Mouse (Mus musculus) cortical plate, adult 2 months (tissue): ENCODE measurements around the gene Dnajc6. TPM values are rescaled to one million over a fixed set of nuclear protein-coding genes. Genes with fewer than 3 reads are reported as not detected.

Source experiments
- H3K27ac ChIP-seq: fragments of 200-500 bp; 2 replicates; pipeline ENCODE4 v1.5.1; 2012; ENCODE audit warnings: low read length, control low read depth, inconsistent platforms; ENCODE audit not compliant: insufficient read depth
- H3K4me1 ChIP-seq: fragments of 200-500 bp; 2 replicates; pipeline ENCODE4 v1.6.1; 2011; ENCODE audit warnings: low read length; ENCODE audit not compliant: control insufficient read depth, insufficient read depth
- H3K4me3 ChIP-seq: fragments of 200-500 bp; 2 replicates; pipeline ENCODE4 v1.5.1; 2011; ENCODE audit warnings: mild to moderate bottlenecking, low read length, control low read depth; ENCODE audit not compliant: insufficient read depth
- CTCF ChIP-seq: fragments of 200-500 bp; IDR thresholded peaks from 2 replicates; pipeline ENCODE4 v1.5.1; 2011; ENCODE audit warnings: mild to moderate bottlenecking, control low read depth, low read length; ENCODE audit not compliant: insufficient read depth; ENCODE audit errors: extremely low read depth
- POLR2A ChIP-seq: fragments of 200-500 bp; IDR thresholded peaks from 2 replicates; pipeline ENCODE4 v1.6.1; 2011; ENCODE audit warnings: mild to moderate bottlenecking, low read length, control low read depth; ENCODE audit not compliant: insufficient read depth; ENCODE audit errors: extremely low read depth
- polyA plus RNA-seq: library from polyadenylated mRNA; depleted of rRNA; stranded (reverse); fragments of >200 nt; gene quantifications from 2 replicates; pipeline ENCODE4 v1.2.3, GENCODE M21; 2012; rRNA removed

The Dnajc6 gene
- polyA plus RNA-seq, result 144 and 145 TPM in 2 replicates

DNA sequence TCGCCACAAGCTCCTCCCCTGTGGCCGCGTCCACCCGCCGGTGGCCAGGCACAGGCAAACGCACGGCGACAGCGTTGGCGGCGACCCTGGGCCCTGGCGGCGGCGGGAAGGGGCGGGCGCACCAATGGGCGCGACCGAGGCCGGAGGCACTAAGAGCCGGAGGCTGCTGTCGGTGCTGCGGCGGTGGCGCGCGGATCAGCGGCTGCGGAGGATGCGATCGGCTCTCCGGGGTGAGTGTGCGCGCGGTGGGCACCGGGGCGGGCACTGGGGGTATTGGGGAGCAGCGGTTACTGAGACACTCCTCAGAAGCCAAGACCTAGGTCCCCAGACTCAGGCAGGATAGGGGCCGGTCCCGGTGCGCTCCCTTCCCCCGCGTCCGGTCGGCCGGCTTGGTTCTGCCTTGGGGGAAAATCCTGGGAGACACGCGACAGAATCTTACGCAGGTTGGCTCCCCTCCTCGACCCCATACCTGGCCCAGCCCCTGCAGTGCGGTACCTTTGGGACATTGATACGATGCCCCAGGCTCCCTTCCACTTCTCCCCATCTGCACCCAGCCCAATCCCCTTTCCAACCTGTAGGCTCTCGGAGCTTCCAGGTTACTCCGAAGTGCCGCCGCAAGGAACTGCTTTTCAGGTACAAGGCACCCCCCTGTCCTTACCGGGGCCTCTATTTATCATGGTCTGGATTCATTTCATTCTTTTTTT is at the start of gene Dnajc6:
Gene Dnajc6, plus strand, starts transcription at position 115 of the 704 bp plus-strand sequence.
- Histone ChIP-seq H3K4me3 (peak within 1 kb of the TSS; percentile 59), H3K4me1 (no peaks in the 10 kb centered on the region), H3K27ac (no peak within 1 kb of the TSS)
- TF ChIP-seq POLR2A, result no peak
- TF ChIP-seq CTCF, result no peak

- no peak overlapping the region for H3K4me3 ChIP-seq
- H3K27ac ChIP-seq, result no peak overlapping the region
- H3K4me1 ChIP-seq, result peaks cover 5% of the 10 kb centered on the region
- no peak for TF ChIP-seq CTCF
- no peak for TF ChIP-seq POLR2A
Measured at GRCm38 (mm10) chr4:101448701-101449100, 47.7 kb upstream of the Dnajc6 start.

GRCm38 (mm10) chr4:101449344-101449743 is 47.1 kb upstream of the Dnajc6 start:
- Histone ChIP-seq H3K4me1 (peaks cover 5% of the 10 kb centered on the region), H3K27ac (no peak overlapping the region), H3K4me3 (no peak overlapping the region)
- no peak for TF ChIP-seq POLR2A
- TF ChIP-seq CTCF, result no peak

- no peak overlapping the region for H3K4me3 ChIP-seq
- TF ChIP-seq CTCF, result no peak
- peaks cover 5% of the 10 kb centered on the region for H3K4me1 ChIP-seq
- peak overlapping the region; percentile 63; the same call in 1 of the 2 replicates for H3K27ac ChIP-seq
Measured at GRCm38 (mm10) chr4:101450150-101450780, 46.2 kb upstream of the Dnajc6 start.

GRCm38 (mm10) chr4:101451089-101451488 is 45.4 kb upstream of the Dnajc6 start:
- Histone ChIP-seq H3K4me3 (no peak overlapping the region), H3K27ac (no peak overlapping the region), H3K4me1 (peaks cover 5% of the 10 kb centered on the region)
- TF ChIP-seq POLR2A, result no peak
- TF ChIP-seq CTCF, result no peak

GRCm38 (mm10) chr4:101452829-101453228 is 43.6 kb upstream of the Dnajc6 start:
- no peak for TF ChIP-seq CTCF
- no peak for TF ChIP-seq POLR2A
- H3K4me3 ChIP-seq, result no peak overlapping the region
- H3K27ac ChIP-seq, result no peak overlapping the region
- peaks cover 5% of the 10 kb centered on the region for H3K4me1 ChIP-seq

GRCm38 (mm10) chr4:101457176-101457575 is 39.3 kb upstream of the Dnajc6 start:
- TF ChIP-seq POLR2A, result no peak
- no peak for TF ChIP-seq CTCF
- Histone ChIP-seq H3K4me3 (no peak overlapping the region), H3K4me1 (no peaks in the 10 kb centered on the region), H3K27ac (no peak overlapping the region)

GRCm38 (mm10) chr4:101458341-101458740 is 38.1 kb upstream of the Dnajc6 start:
- peak; percentile 75 for TF ChIP-seq CTCF
- no peak for TF ChIP-seq POLR2A
- Histone ChIP-seq H3K4me1 (no peaks in the 10 kb centered on the region), H3K4me3 (no peak overlapping the region), H3K27ac (no peak overlapping the region)

DNA sequence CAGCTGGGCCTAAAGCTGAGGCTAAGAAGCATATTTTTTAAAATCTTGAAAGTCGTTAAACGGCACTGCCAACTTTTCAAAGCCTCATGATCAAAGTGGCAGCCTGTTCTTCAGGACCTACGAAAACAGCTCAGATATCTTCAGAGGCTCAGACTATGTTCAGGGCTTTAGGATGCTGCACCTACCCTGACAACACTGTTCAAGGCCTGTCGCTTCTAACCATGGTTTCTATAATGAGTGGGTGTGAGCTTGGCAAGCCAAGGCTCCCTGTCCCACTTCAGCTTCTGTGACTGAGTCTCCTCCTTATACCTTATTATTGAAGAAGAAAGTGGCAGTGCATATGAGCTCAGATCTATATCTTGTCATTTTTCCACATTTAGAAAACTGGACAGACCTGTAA is 37.1 kb upstream of the Dnajc6 start:
- Histone ChIP-seq H3K4me1 (no peaks in the 10 kb centered on the region), H3K4me3 (no peak overlapping the region), H3K27ac (peak overlapping the region; percentile 21; the same call in 1 of the 2 replicates)
- no peak for TF ChIP-seq CTCF
- no peak for TF ChIP-seq POLR2A

- TF ChIP-seq POLR2A (no peak), CTCF (no peak)
- Histone ChIP-seq H3K4me1 (no peaks in the 10 kb centered on the region), H3K4me3 (no peak overlapping the region), H3K27ac (no peak overlapping the region)
Measured at GRCm38 (mm10) chr4:101460114-101460513, 36.3 kb upstream of the Dnajc6 start.
